In the genomic region with DNA sequence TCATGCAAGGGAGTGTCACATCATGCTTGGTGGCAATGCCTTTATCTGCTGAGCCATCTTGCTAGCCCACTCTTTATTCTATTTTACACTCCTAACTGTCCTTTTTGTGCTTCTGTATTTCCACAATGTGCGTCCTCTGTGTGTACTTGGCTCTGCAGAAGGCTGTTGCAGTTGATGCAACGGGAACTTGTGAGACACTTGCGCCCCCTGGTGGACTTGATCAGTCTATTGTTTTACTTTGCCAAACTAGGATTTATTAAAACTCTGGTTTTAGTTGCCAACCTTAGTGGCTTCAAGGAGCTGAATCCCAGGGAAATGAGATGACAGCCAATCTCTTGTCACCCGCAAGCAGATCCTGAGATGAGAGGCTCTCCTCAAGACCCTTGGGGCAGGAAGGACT, we compare ENCODE assay signal across 9 mouse cellular contexts. TPM values are rescaled to one million over a fixed set of nuclear protein-coding genes. Genes with fewer than 3 reads are reported as not detected.
DNase-seq lines count a peak whose midpoint lies in the region; ATAC-seq and TF ChIP-seq lines count a peak whose summit lies in the region.
"Had no signal": no experiment of that assay in that cellular context is flagged by ENCODE, and none has a peak within 500 bp of the region (broad histone marks: within the 10 kb centered on the region; RNA-seq: fewer than 3 reads in every experiment).

No protein-coding gene starts in this region.

- ATAC-seq in forebrain, embryonic 15.5 days (replicated peaks): no peak
- no peak for ATAC-seq in G1E (ENCODE audit: extremely low read depth, insufficient number of reproducible peaks, low FRiP score, poor library complexity, severe bottlenecking)

- 19% methylated on average over 4 of the region's 4 CpGs for WGBS in forebrain, embryonic 10.5 days
- WGBS in forebrain, embryonic 15.5 days: 9% methylated on average over 4 of the region's 4 CpGs
- 15% methylated on average over 4 of the region's 4 CpGs for WGBS in cerebellum, adult 2 months
- 11% methylated on average over 4 of the region's 4 CpGs for WGBS in spleen, adult 2 months

- H3K36me3 ChIP-seq in forebrain, embryonic 10.5 days (replicated peaks): no peaks in the 10 kb centered on the region
- no peaks in the 10 kb centered on the region for H3K36me3 ChIP-seq in forebrain, embryonic 15.5 days
- H3K36me3 ChIP-seq in G1E (replicated peaks): no peaks in the 10 kb centered on the region
- no peaks in the 10 kb centered on the region for H3K36me3 ChIP-seq in spleen, adult 2 months (ENCODE audit: control insufficient read depth, insufficient read depth, low read length)

- no peak overlapping the region for H3K4me2 ChIP-seq in forebrain, embryonic 15.5 days (replicated peaks)

- no peak overlapping the region for H3K9ac ChIP-seq in forebrain, embryonic 15.5 days (replicated peaks)

- no peak; the same call in 1 of the 2 replicates for TF ChIP-seq CTCF in G1E (IDR thresholded peaks at IDR 0.05; ENCODE audit: low read depth, low read length)
- TF ChIP-seq CTCF in cerebellum, adult 2 months (IDR thresholded peaks at IDR 0.05; ENCODE audit: borderline replicate concordance, insufficient read depth, low read depth, low read length): peak; percentile 80
- peak; percentile 75; the same call in 1 of the 2 replicates for TF ChIP-seq CTCF in spleen, adult 2 months (IDR thresholded peaks at IDR 0.05; ENCODE audit: extremely low read depth, insufficient read depth, insufficient read length, insufficient replicate concordance)

- no peaks in the 10 kb centered on the region for H3K27me3 ChIP-seq in forebrain, embryonic 10.5 days (ENCODE audit: poor library complexity, severe bottlenecking)
- no peaks in the 10 kb centered on the region for H3K27me3 ChIP-seq in forebrain, embryonic 15.5 days
- H3K27me3 ChIP-seq in G1E (ENCODE audit: insufficient read depth, low read length): peaks cover 4% of the 10 kb centered on the region
- H3K27me3 ChIP-seq in cerebellum, adult 2 months (ENCODE audit: control insufficient read depth, insufficient read depth, low read length): no peaks in the 10 kb centered on the region
- no peaks in the 10 kb centered on the region for H3K27me3 ChIP-seq in spleen, adult 2 months (ENCODE audit: control insufficient read depth, insufficient read depth, low read length)

- no peak for TF ChIP-seq POLR2A in cerebellum, adult 2 months (IDR thresholded peaks at IDR 0.05; ENCODE audit: borderline replicate concordance, insufficient read depth, low read length)
- TF ChIP-seq POLR2A in spleen, adult 2 months (IDR thresholded peaks at IDR 0.05; ENCODE audit: low read depth, low read length): no peak

- peak; percentile 80 for DNase-seq in forebrain, embryonic 10.5 days (ENCODE audit: extremely low spot score, low spot score)
- DNase-seq in G1E (ENCODE audit: low spot score): peak; percentile 38
- DNase-seq in cerebellum, adult 2 months: peak; percentile 79 to 82
- peak; percentile 88 for DNase-seq in gastrocnemius, postnatal 10 days
- DNase-seq in layer of hippocampus, postnatal 10 days (ENCODE audit: low spot score in 2 of 2): peak; percentile 78 to 83
- DNase-seq in lung, postnatal 36 days: peak; percentile 92
- peak; percentile 67 to 79 for DNase-seq in spleen, adult 2 months (ENCODE audit: low read depth in 1 of 2, low spot score in 2 of 2)

- H3K4me1 ChIP-seq in forebrain, embryonic 10.5 days: 0 out of 2 replicates have a peak, but pooled peaks cover 6% of the 10 kb centered on the region
- H3K4me1 ChIP-seq in forebrain, embryonic 15.5 days: peaks cover 3% of the 10 kb centered on the region; the same call in 1 of the 2 replicates
- peaks cover 19% of the 10 kb centered on the region for H3K4me1 ChIP-seq in G1E (ENCODE audit: insufficient read depth, low read depth, low read length)
- peaks cover 7% of the 10 kb centered on the region for H3K4me1 ChIP-seq in cerebellum, adult 2 months (ENCODE audit: control insufficient read depth, insufficient read depth, low read length)
- no peaks in the 10 kb centered on the region for H3K4me1 ChIP-seq in spleen, adult 2 months (ENCODE audit: control insufficient read depth, insufficient read depth, insufficient read length)

- H3K9me3 ChIP-seq in forebrain, embryonic 10.5 days: no peaks in the 10 kb centered on the region
- no peaks in the 10 kb centered on the region for H3K9me3 ChIP-seq in forebrain, embryonic 15.5 days
- H3K9me3 ChIP-seq in G1E (replicated peaks): peaks cover 31% of the 10 kb centered on the region

- H3K4me3 ChIP-seq in forebrain, embryonic 10.5 days: no peak overlapping the region
- H3K4me3 ChIP-seq in forebrain, embryonic 15.5 days: no peak overlapping the region
- H3K4me3 ChIP-seq in G1E (ENCODE audit: low read depth, low read length): no peak overlapping the region
- H3K4me3 ChIP-seq in cerebellum, adult 2 months (replicated peaks; ENCODE audit: insufficient read depth, low read depth, low read length): no peak overlapping the region
- no peak overlapping the region for H3K4me3 ChIP-seq in spleen, adult 2 months (ENCODE audit: extremely low read depth, insufficient read depth, insufficient read length)

- no peak overlapping the region for H3K27ac ChIP-seq in forebrain, embryonic 10.5 days
- H3K27ac ChIP-seq in forebrain, embryonic 15.5 days (replicated peaks): no peak overlapping the region
- H3K27ac ChIP-seq in cerebellum, adult 2 months (ENCODE audit: insufficient read depth, low read length): no peak overlapping the region
- H3K27ac ChIP-seq in spleen, adult 2 months (ENCODE audit: insufficient read depth, low read length): no peak overlapping the region
- H3K27ac ChIP-seq: macrophage had no signal

RNA-seq across cellular contexts. Expression of a gene that starts 2.0 kb away (rescaled TPM):
- 0.27 and 0.46 TPM in 2 replicates for polyA plus RNA-seq in forebrain, embryonic 10.5 days (2016; fragmentation: Nextera tagmentation; extraction: Ambion mirVana)
- polyA plus RNA-seq in forebrain, embryonic 15.5 days (2015; fragmentation: Nextera tagmentation; extraction: Ambion mirVana): 1.3 and 4.6 TPM in 2 replicates
- total RNA-seq in G1E (2014; fragmentation: Nextera tagmentation) (29.9 TPM in 1 of 2 replicates, not detected in the other), G1E (2017) (not detected in 2 replicates)
- 0.28 TPM in 1 of 2 replicates, not detected in the other for polyA plus RNA-seq in G1E (2012)
- polyA plus RNA-seq in cerebellum, adult 2 months (2012; rRNA removed): 8.0 and 10.0 TPM in 2 replicates
- 10 to 100 TPM; 61.6 to 63.6 TPM for total RNA-seq in gastrocnemius, postnatal 10 days (2021)
- total RNA-seq in layer of hippocampus, postnatal 10 days (2021): 10 to 100 TPM; 18.5 to 23.6 TPM
- 17.9 and 132 TPM in 2 replicates for polyA plus RNA-seq in spleen, adult 2 months (2012; rRNA removed)
- polyA plus RNA-seq: macrophage had no signal

RNA-seq across cellular contexts. Expression of a gene that starts 10.1 kb away (rescaled TPM):
- polyA plus RNA-seq in forebrain, embryonic 10.5 days (2016; fragmentation: Nextera tagmentation; extraction: Ambion mirVana): 412 and 423 TPM in 2 replicates
- polyA plus RNA-seq in forebrain, embryonic 15.5 days (2015; fragmentation: Nextera tagmentation; extraction: Ambion mirVana): 421 and 426 TPM in 2 replicates
- total RNA-seq in G1E (2014; fragmentation: Nextera tagmentation) (48.7 and 86.5 TPM in 2 replicates), G1E (2017) (36.8 and 46.2 TPM in 2 replicates)
- polyA plus RNA-seq in G1E (2012): 38.7 and 64.2 TPM in 2 replicates
- 517 and 561 TPM in 2 replicates for polyA plus RNA-seq in cerebellum, adult 2 months (2012; rRNA removed)
- total RNA-seq in gastrocnemius, postnatal 10 days (2021): 100 to 1,000 TPM; 220 to 231 TPM
- 100 to 1,000 TPM; 263 to 285 TPM for total RNA-seq in layer of hippocampus, postnatal 10 days (2021)
- polyA plus RNA-seq in spleen, adult 2 months (2012; rRNA removed): 179 and 335 TPM in 2 replicates

RNA-seq across cellular contexts. Expression of a gene that starts 11.5 kb away (rescaled TPM):
- not detected in 2 replicates for polyA plus RNA-seq in forebrain, embryonic 10.5 days (2016; fragmentation: Nextera tagmentation; extraction: Ambion mirVana)
- polyA plus RNA-seq in forebrain, embryonic 15.5 days (2015; fragmentation: Nextera tagmentation; extraction: Ambion mirVana): not detected in 2 replicates
- total RNA-seq in G1E (2014; fragmentation: Nextera tagmentation) (38.1 and 40.8 TPM in 2 replicates), G1E (2017) (21.0 and 24.6 TPM in 2 replicates)
- 5.6 and 9.3 TPM in 2 replicates for polyA plus RNA-seq in G1E (2012)
- polyA plus RNA-seq in cerebellum, adult 2 months (2012; rRNA removed): not detected in 2 replicates
- under 1 TPM in 1 of 2 experiments, not detected in 1; 0.79 TPM for total RNA-seq in gastrocnemius, postnatal 10 days (2021)
- total RNA-seq in layer of hippocampus, postnatal 10 days (2021): not detected
- 13.0 and 15.7 TPM in 2 replicates for polyA plus RNA-seq in spleen, adult 2 months (2012; rRNA removed)
- polyA plus RNA-seq: macrophage had no signal

RNA-seq across cellular contexts. Expression of a gene that starts 33.5 kb away (rescaled TPM):
- polyA plus RNA-seq in forebrain, embryonic 10.5 days (2016; fragmentation: Nextera tagmentation; extraction: Ambion mirVana): not detected in 2 replicates
- not detected in 2 replicates for polyA plus RNA-seq in forebrain, embryonic 15.5 days (2015; fragmentation: Nextera tagmentation; extraction: Ambion mirVana)
- total RNA-seq in G1E (2014; fragmentation: Nextera tagmentation): not detected in 2 replicates
- total RNA-seq in G1E (2017): not detected in 2 replicates
- polyA plus RNA-seq in G1E (2012): not detected in 2 replicates
- polyA plus RNA-seq in cerebellum, adult 2 months (2012; rRNA removed): 5.5 and 8.0 TPM in 2 replicates
- not detected for total RNA-seq in gastrocnemius, postnatal 10 days (2021)
- not detected for total RNA-seq in layer of hippocampus, postnatal 10 days (2021)
- polyA plus RNA-seq in spleen, adult 2 months (2012; rRNA removed): 7.0 and 8.3 TPM in 2 replicates
- polyA plus RNA-seq: macrophage had no signal

RNA-seq across cellular contexts. Expression of a gene that starts 35.3 kb away (rescaled TPM):
- 208 and 210 TPM in 2 replicates for polyA plus RNA-seq in forebrain, embryonic 10.5 days (2016; fragmentation: Nextera tagmentation; extraction: Ambion mirVana)
- 225 and 228 TPM in 2 replicates for polyA plus RNA-seq in forebrain, embryonic 15.5 days (2015; fragmentation: Nextera tagmentation; extraction: Ambion mirVana)
- total RNA-seq in G1E (2014; fragmentation: Nextera tagmentation) (84.1 and 109 TPM in 2 replicates), G1E (2017) (181 and 191 TPM in 2 replicates)
- polyA plus RNA-seq in G1E (2012): 338 and 348 TPM in 2 replicates
- 331 and 332 TPM in 2 replicates for polyA plus RNA-seq in cerebellum, adult 2 months (2012; rRNA removed)
- 100 to 1,000 TPM; 297 to 355 TPM for total RNA-seq in gastrocnemius, postnatal 10 days (2021)
- total RNA-seq in layer of hippocampus, postnatal 10 days (2021): 100 to 1,000 TPM; 197 to 207 TPM
- 65.5 and 71.3 TPM in 2 replicates for polyA plus RNA-seq in spleen, adult 2 months (2012; rRNA removed)

Comparison
In these comparisons a context has a peak if more than half of its experiments do, and no peak if none do; other contexts are left out.
1. DNase-seq: peak in every context shown above with its lines; median percentile 92 in lung, postnatal 36 days; 88 in gastrocnemius, postnatal 10 days; 80 in cerebellum, adult 2 months; 80 in layer of hippocampus, postnatal 10 days; 80 in forebrain, embryonic 10.5 days; 73 in spleen, adult 2 months; 38 in G1E.